Mouse (Mus musculus) B cell, adult (primary cell): ENCODE measurements around the gene Kcns3. TPM values are rescaled to one million over a fixed set of nuclear protein-coding genes. Genes with fewer than 3 reads are reported as not detected.

Experiments used
- total RNA-seq: library from RNA; stranded (reverse); gene quantifications from 4 replicates; pipeline ENCODE4 v1.2.4, GENCODE M21; 2023; ENCODE audit not compliant: inconsistent age

Kcns3 gene
- total RNA-seq: not detected in 4 replicates

GRCm38 (mm10) chr12:11151015-11151414 is at the start of gene Kcns3:
Kcns3 (minus strand) TSS chr12:11151056.

Other genes starting within 250 kb of the Kcns3 start
- not detected in 4 replicates for gene Msgn1, start 57.9 kb upstream of the Kcns3 start, total RNA-seq
- gene Gen1, start 114.7 kb upstream of the Kcns3 start, total RNA-seq: 4.4 to 8.0 TPM (median 6.0 TPM) in 4 replicates
- 177 to 211 TPM (median 203 TPM) in 4 replicates for gene Smc6, start 114.8 kb upstream of the Kcns3 start, total RNA-seq